Mouse (Mus musculus) retina, embryonic 14.5 days (tissue): ENCODE data around the gene Ankmy2.

Experiments
- DNase-seq: peaks from one replicate; pipeline ENCODE4 v3.0.0-alpha.2; 2015; ENCODE audit warnings: low spot score

Ankmy2 gene

GRCm38 (mm10) chr12:36156637-36157303, at the start of gene Ankmy2:
TSS of gene Ankmy2 (plus strand) at chr12:36157114.
- peak; percentile 94 for DNase-seq

- no peak for DNase-seq
Measured at GRCm38 (mm10) chr12:36108442-36108841, 48.5 kb upstream of the Ankmy2 start.

DNA sequence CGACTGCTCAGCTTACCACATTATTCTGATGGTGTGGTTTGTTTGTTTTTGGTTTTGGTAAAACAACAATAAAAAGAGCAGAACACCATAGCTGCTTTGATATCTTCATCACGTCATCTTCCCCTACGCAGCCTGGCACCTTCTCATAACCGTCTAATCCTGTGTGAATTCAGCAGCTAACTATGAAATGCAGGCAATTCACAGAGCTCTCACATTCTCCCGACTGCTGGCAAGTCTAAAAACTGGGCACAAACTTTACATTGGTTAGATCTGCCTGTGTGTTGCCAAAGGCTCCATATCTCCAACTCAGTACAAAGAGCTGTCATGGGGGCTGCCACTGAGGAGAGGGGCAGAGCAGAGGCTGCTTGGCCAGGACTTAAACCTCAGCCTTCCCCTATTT, 46.5 kb upstream of the Ankmy2 start:
- no peak for DNase-seq

GRCm38 (mm10) chr12:36111110-36111509, 45.8 kb upstream of the Ankmy2 start:
- DNase-seq: no peak

DNA sequence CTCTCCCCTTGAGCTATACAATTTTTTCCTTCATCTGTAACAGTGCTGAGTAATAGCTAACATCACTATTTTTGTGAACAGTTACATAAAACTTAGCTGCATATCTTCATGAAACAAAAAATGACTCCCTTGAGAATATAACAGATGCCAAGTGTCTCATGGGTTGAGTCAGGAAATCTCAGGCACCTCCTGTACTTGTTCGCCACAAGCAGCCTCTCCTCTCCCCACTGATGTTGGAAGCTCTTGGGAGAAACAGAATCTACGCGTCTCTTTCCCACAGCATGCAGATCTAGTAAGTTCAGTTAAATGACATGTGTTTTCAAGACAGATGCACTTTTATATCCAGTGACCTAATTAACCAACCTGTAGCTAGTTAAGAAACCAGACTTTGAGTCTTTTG, 44.8 kb upstream of the Ankmy2 start:
- DNase-seq: no peak

DNA sequence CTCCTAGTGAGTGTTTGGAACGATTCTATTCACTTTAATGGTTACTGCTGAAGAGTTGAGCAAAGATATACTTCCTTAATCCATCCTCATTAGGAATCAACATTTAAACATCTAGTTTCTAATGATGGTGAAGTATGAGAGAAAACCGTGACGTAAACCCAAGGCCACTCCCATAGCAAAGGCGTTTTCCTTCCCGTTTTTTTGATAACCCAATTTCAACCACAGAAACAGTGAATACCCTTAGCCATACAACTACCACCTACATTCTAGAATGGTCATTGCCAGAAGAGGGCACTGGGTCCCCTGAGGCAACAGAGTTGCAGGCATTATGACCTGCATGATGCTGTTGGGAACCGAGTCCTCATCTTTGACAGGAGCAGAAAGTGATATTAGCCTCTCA, 39.8 kb upstream of the Ankmy2 start:
- DNase-seq: no peak

DNA sequence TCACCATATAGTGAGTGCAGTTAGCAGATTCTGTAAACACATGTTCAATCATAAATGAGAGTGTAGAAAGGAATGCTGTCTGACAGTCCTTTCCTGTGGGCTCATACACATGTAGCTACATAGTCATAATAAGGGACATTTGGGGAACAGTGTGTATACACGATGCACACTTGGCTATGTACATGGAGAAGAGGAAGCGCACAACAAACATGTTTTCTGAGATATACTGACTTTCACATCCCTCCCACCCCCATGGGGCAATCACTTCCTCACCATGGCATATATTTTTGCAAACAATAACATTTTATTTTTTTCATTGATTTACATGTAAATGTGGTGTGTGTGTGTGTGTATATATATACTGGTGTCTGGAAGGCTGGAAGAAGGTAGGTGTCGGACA, 37.7 kb upstream of the Ankmy2 start:
- DNase-seq: no peak

GRCm38 (mm10) chr12:36126049-36126448, 30.9 kb upstream of the Ankmy2 start:
- no peak for DNase-seq

DNA sequence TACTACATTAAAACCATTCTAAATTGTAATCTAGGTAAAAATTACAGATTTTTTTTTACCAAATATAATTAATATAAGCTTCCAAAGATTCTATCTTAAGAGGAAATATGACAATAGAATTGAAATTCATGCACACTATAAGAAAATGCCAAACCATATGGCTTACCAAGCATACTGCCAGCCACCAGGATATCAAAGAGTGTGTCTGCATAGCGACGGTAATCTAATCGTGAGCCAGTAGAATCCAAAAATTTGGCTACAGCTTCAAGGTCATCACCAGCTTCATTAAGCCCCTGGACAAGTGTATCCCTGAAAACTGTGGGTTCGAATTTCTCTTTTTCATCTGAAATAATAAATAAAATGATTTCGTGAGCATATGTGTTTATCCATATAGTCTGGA, 27.1 kb upstream of the Ankmy2 start:
- DNase-seq: no peak

GRCm38 (mm10) chr12:36132254-36132653, 24.7 kb upstream of the Ankmy2 start:
- DNase-seq: no peak

DNA sequence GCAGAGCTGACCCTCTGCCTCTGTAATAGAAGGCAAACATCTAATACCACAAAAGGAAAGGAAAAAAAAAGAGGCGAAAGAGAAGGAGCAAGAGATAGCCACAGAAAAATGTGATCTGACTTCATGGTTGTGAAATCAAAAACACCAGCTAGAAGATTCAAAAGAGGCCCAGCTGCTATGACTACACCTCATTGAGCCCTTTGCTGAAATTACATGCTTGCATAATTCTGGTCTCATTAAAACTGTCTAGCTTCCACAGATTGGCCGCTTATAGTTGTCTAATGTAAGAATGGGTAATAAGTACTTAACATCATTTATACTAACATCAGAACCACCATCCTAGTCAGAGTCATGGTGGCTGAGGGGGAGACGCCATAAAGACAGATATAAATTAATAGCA, 24.2 kb upstream of the Ankmy2 start:
- DNase-seq: no peak

GRCm38 (mm10) chr12:36133547-36133946, 23.4 kb upstream of the Ankmy2 start:
- DNase-seq: no peak

- DNase-seq: no peak
Measured at GRCm38 (mm10) chr12:36134111-36134510, 22.8 kb upstream of the Ankmy2 start.

DNA sequence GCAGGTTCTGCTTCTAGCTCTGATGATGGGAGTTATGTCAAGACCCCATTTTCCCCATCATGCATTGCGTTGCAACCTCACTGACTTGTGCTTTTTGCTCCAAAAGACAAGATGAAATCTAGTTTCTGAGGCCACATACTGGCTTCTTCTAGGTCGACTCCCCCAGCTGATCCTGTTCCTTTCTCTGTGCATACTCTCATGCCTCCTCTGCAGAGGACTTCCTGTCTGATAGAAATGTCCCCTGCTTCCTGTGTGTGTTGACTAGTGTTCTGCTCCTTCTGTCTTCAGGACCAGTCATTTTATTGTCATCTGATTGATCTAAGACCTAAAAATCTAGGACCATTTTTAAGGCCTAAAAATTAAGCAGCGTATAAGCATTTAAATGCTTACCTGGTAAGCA, 21.5 kb upstream of the Ankmy2 start:
- DNase-seq: no peak

GRCm38 (mm10) chr12:36136285-36136684, 20.6 kb upstream of the Ankmy2 start:
- DNase-seq: no peak

- DNase-seq: no peak
Measured at GRCm38 (mm10) chr12:36137192-36137591, 19.7 kb upstream of the Ankmy2 start.

GRCm38 (mm10) chr12:36140401-36140800, 16.5 kb upstream of the Ankmy2 start:
- DNase-seq: no peak

- no peak for DNase-seq
Measured at GRCm38 (mm10) chr12:36146230-36147011, 10.5 kb upstream of the Ankmy2 start.

DNA sequence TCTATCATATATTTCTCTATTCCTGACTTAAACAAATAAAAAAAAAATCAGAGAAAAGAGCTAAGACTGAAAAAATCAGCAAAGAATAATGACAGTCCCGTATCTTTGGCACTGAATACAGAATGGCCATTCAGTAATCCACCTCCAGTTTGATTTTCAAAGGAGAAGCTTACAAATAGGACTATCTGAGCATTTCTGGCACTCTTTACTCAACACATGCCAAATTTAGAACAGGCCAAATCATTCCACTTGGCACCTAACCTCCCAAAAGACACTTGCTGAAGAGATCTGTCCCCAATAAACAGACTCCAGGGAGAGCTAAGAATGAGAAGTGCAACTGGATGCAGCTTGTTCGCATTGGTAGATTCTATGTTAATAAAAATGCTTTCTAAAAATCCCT, 6.6 kb upstream of the Ankmy2 start:
- DNase-seq: no peak

DNA sequence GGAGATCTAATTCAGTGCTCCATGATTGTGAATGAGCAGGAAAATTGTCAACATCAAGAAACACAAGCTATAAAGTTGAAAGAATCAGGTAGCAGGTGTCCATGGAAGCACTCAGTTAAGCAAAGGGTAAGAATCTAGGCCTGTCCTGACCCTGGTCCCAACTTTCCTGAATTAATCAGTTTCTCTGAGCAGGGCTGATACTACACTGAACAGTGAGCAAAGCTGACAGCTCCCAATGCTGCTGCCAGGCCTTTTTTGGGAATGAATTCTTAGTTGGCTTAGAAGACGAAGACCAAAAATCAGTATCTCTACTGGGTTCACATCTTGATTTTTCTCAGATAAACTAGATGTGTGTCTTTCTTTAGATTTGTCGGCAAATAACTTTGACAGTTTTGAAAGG, 6.2 kb upstream of the Ankmy2 start:
- no peak for DNase-seq

DNA sequence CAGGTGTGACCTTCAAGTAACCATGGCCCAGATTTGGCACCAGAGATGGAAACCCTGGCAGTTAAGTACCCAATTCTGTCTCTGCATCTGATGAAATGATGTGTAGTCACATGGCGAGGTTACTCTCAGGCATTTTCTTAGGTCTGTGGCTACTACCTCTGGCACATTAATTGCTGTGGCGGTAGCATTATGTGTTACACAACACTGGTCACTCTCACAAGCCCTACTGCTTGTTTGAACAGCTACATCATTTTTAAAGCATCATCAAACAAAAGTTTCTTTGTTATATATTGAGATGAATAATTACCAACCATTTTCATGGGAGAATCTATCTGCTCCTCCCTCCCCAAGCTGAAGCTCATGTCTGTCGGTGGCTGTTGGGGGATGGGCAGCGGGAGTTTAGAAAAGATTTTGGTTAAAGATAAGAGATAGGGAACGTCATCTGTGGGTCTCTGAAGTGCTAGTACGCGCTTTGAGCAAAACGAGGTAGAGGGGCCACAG, 1.7 kb upstream of the Ankmy2 start:
- peak; percentile 35 for DNase-seq

- no peak for DNase-seq
Measured at GRCm38 (mm10) chr12:36156101-36156636, 745 bp upstream of the Ankmy2 start.

- no peak for DNase-seq
Measured at GRCm38 (mm10) chr12:36157304-36157637, 357 bp downstream of the Ankmy2 start.
